Mouse (Mus musculus): ENCODE results near the gene Adh6a.

The Adh6a gene

DNA sequence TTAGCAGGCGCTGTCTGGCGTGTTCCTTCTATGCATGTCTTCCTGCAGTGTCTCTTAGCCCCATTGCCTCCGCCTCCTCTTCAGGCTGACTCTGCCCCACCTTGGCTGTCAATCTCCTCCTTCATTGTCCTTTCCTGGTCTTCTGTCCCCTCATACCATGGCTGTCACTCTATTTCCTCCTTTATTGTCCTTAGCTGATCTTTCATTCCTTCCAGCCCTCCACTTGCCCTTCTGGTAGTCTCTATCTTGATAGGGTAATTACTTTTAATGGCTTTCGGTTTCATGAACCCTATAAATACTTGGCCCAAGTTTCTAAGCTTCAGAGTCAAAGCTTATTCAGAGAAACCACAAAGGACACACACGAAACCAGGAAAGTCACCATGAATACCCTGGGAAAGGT is at the start of gene Adh6a:
Adh6a (plus strand) TSS at position 322 of the 400 bp plus-strand sequence.
- DNase-seq (ENCODE audit: low spot score in 2 of 2): no peak

DNA sequence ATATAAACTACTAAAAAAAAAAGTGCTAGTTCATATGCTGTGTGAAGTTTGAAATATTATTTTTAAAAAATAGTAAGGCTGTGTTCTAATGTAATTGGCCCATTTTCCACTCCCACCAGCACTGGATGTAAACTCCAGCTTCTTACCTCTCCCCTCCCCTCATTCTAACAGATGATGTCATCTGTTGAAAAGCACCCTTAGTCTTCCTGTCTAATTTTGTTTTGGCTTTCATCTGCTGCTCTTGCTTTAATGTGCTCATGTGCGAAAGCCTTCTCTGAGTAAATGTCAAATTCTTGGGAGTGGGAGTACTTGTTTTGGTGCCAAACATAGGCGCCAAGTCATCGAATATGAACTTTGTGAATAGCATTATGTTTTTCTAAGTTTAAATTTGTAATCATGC is 48.4 kb upstream of the Adh6a start:
- no peak for DNase-seq (ENCODE audit: low spot score in 2 of 2)

DNA sequence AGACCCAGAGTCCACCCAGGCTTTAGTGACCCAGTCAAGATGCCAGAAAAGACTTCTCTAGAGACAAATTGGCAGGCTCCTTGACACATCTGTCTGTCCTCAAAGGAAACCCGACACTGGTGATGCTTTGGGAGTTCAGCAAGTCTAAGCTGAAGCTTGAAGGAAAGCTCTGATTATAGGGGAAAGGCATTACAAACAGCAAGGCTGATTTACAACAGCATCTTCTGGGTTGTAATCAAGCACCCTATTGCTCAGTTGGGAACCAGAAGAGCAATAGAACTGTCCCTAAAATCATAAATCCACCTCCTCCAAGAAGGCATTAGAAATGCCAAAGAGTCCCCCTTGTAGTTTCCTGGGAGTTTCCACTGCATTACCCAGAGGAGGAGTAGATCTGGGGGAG is 42.6 kb upstream of the Adh6a start:
- no peak for DNase-seq (ENCODE audit: low spot score in 2 of 2)

DNA sequence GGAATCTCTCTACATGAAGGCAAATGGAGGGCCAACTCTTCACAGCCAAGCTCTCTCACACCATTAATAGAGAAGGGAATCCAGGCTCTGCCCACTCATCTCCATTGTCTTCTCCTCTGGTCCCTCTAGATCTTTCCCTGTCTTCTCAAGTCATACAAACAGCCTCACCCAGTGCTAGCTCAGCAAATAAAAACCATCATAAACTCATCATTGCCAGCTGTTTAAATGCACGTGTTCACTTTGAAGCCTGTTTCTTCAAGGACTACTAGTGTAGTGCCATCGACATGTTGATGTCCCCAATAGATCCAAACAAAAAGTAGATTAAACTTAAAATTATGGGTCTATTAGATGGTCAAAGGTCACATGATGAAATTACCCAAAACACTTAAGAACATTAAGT is 41.8 kb upstream of the Adh6a start:
- DNase-seq (ENCODE audit: low spot score in 2 of 2): no peak

GRCm38 (mm10) chr3:138273080-138273479 is 40.0 kb upstream of the Adh6a start:
- no peak for DNase-seq (ENCODE audit: low spot score in 2 of 2)

GRCm38 (mm10) chr3:138275100-138275499 is 38.0 kb upstream of the Adh6a start:
- DNase-seq (ENCODE audit: low spot score in 2 of 2): no peak

DNA sequence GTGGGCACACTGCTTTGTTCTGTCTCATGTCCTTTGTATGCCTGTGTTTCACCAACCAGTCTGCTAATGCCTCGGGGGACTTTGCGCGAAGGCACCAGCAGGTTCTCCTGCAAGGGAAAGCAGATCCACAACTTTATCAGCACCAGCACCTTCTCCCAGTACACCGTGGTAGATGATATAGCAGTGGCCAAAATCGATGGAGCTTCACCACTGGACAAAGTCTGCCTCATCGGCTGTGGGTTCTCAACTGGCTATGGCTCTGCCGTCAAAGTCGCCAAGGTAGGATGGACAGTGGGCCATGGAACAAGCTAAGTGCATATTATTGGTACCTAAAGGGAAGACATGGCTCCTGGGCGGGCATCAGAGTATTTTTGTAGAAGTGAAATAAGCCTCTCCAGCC is 30.5 kb upstream of the Adh6a start:
- no peak for DNase-seq (ENCODE audit: low spot score in 2 of 2)

DNA sequence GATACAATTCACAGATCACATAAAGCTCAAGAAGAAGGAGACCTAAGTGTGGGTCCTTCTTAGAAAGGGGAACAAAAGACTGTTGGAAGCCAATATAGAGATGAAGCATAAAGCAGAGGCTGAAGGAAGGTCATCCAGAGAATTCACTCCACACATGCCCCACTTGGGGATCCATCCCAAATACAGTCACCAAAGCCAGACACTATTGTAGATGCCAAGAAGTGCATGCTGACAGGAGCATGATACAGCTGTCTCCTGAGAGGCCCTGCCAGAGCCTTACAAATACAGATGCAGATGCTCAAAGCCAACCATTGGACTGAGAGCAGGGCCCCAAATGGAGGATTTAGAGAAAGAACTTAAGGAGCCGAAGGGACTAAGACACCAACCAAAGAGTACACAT is 29.3 kb upstream of the Adh6a start:
- DNase-seq (ENCODE audit: low spot score in 2 of 2): no peak

- DNase-seq (ENCODE audit: low spot score in 2 of 2): no peak
These were observed 27.1 kb upstream of the Adh6a start for GRCm38 (mm10) chr3:138285986-138286385.

DNA sequence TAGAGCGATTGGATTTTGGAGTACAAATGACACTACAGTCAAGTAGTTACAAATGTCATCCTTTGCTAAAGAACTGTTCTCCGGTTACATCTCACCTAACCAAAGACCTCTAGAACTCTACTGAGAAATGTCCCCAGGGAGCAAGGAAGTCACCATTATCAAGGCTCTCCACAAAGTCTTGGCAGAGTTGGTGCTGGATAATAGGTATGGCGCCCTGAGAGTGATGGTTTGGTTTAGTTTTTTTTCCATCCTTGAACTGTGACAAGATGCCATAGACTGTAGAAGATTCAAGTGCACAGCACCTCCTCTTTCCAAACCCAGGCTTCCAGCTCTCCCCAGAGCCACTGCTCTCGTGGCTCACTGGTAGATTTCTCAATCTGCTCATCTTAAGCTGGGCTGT is 25.4 kb upstream of the Adh6a start:
- DNase-seq (ENCODE audit: low spot score in 2 of 2): no peak

DNA sequence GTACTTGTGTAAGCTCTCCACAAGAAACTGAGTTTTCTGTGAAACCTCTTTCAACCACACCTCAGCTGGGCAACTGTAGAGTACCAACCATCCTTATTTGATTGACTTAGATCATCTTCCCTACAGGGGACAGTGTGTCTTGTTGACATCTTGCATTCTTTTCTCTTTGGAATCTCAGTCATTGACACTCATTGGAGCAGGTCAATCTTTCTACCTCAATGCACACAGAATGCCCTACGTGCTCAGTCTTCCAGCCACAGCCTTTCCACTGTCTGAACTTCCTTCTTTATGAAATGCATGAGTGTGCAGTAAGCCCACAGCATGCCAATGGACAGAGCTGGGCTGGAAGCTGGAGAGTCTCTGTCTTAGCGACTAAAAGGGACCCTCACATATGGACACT is 22.4 kb upstream of the Adh6a start:
- no peak for DNase-seq (ENCODE audit: low spot score in 2 of 2)

- DNase-seq (ENCODE audit: low spot score in 2 of 2): no peak
These were observed 21.5 kb upstream of the Adh6a start for GRCm38 (mm10) chr3:138291529-138292117.

DNA sequence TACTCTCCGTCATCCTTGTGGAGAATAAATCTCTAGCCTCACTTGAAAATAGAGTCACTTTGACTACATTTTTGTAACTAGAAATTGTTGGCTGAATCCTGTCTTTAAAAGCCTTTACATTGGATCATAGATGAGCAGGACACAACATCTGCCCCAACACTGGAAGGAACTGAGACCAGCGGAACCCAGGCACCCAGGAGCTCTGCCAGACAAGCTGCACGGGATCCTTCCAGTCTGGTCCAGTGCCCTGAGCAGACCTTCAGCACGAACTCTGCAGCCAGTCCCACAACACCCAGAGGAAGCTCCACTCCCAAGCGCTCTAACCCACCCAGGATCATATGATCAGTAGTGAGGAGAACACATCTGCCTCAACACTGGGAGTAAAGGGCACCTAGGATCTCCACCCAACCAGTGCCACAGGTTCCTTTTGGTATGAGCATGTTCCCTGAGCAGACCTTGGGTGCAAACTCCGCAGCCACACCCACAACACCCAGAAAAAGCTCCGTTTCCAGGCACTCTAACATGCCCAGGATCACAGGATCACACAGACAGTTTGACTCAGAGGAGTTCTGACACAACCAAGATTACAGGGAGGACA is 19.7 kb upstream of the Adh6a start:
- no peak for DNase-seq (ENCODE audit: low spot score in 2 of 2)

DNA sequence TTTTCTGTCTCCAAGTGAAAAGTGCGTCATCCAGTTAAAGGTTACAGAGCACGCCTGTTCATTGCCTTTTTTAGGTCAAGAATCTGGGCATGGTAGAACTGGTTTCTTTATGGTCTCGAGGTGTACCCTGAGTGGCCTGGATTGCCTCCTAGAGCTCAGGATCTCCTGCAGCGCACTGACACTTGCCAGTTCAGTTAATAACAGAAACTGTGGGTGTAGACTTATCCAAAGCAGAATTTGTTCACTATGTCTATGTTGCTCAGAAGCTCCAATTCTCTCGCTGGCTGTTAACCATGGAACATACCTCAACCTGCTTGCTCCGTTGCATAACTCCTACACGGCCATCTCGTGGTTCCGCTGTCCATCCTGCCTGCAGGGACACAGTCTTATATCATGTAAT is 13.0 kb upstream of the Adh6a start:
- DNase-seq (ENCODE audit: low spot score in 2 of 2): no peak

- DNase-seq (ENCODE audit: low spot score in 2 of 2): no peak
These were observed 10.4 kb upstream of the Adh6a start for GRCm38 (mm10) chr3:138302676-138303075.

DNA sequence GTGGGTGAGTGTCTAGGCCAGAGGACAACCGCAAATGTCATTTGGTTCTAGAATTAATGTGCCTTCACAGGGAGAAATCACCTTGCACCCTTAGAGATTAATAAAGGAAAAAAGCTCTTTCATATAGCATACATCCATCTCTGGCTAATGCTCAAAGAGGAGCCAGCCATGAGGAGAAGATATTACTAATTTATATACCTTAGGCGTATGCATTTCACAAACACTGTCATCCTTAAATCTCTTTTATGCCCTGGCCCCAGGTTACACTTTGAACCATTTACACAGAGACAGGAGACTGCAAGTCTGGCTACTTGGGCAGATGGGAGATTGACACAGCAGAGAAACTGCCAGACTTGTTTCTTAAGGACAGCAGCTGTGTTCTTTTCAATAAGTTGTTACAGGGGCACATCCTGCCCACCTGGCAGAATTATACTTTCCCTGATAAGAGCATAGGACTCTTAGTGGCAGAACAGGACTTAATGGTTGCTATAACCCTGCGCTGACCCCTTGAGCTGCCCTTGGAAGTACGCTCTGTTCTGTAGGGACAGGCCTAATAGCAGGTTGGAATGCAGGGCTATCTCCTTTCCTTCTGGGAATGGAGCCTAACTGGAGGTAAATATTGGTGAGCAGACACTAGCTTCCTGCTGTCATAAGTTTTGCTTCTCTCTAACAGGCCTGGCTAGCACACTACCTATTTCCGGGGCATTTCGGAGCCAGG is 9.2 kb upstream of the Adh6a start:
- no peak for DNase-seq (ENCODE audit: low spot score in 2 of 2)

- DNase-seq (ENCODE audit: low spot score in 2 of 2): no peak
These were observed 8.6 kb upstream of the Adh6a start for GRCm38 (mm10) chr3:138304489-138304871.

DNA sequence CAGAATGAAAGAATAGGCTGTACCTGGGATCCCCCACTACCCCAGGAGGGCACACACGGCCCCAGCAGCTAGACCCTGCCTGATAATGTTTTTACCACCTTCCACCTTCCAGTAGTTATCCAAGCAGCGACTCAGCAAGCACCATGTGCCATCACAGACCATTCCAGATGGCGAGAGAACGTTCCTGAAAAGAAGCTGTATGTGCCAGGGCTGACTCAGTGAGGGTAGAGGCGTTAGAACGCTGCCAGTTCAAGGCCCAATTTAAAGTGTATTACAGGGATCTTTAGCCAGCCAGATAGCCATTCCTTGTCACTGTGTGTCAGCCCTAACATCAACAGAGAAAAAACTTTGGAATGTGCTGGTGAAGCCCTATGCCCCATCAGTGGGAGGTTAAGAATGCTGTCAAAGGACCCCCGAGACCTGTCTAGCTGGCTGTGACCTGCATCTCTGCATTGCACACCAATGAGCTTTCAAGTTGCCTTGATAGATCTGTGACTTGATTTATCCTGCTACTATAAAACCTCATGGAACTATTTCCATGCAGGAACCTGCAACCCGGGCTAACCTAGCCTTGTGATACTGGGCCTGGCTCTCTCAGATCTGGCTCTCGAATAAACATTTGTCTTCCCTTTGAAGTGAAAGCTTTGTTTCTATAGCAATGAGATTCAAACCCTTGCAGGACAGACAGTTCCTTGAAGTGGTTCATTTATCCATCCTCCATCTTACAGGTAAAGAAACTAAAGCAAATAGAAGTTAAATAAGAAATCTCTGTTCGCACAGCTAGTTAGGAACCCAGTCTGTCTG is 7.4 kb upstream of the Adh6a start:
- no peak for DNase-seq (ENCODE audit: low spot score in 2 of 2)

DNA sequence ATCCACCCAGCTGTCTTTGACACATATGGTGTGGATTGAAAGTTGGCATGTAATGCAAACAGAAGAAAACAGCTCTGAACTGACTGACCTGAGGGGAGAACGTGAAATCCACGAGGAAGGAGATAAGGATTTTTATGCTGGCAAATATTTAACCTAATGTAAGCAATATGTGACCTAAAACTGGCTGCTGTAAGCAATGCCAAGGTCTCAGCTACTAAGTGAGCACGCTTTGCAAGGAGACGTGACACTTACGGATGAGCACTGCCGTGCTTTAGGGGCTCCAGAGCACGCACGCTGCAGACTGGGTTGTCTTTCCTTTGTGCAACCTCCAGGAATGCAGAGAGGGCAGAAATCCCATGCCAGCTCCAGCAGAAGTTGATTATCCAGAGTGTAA is 6.8 kb upstream of the Adh6a start:
- no peak for DNase-seq (ENCODE audit: low spot score in 2 of 2)

DNA sequence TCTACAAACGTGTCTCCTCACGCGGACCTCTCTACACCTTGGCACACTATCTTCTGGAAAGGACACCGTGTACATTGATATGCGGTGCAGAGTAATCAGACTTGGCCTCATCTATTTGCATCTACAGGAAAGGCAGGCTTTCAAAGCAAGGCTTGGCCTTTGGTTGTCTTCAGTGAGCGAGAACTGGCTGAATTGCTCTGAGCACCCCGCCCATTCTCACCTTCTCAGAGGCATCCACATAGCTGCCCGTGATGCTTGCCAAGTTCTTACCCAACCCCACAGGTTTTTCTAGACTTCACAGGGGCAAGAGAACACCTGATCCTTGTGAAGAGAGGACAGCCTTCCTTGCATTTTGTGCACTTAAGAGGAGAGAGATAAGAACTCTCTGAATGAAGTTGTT is 3.2 kb upstream of the Adh6a start:
- no peak for DNase-seq (ENCODE audit: low spot score in 2 of 2)

- DNase-seq (ENCODE audit: low spot score in 2 of 2): no peak
These were observed 2.1 kb upstream of the Adh6a start for GRCm38 (mm10) chr3:138311015-138311414.

DNA sequence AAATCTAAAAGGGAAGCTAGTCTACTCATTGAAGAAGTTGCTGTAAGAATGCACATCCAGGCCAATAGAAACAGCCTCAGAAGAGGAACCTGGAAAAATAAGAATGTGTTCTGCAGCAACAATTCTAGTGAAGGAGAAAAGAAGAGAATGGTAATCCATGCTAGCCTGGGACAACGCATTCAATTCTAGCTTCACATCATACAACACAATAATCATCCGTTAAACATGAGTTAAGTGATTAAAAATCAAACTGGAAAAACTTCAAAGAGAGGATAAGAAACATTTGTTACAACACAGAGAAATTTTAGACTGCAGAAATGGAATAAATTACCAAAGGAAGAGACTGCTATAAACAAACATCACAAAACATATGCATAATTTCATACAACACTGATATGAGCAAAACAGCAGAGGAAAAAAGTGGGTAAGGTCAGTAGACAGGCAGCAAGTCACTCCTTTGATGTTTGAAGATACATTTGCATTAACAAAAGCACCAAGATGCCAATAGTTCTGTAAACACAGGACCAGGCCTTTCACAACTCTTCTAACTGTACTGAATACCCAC is 3.9 kb downstream of the Adh6a start:
- DNase-seq (ENCODE audit: low spot score in 2 of 2): no peak
